Mouse (Mus musculus) cerebral cortex, adult 2 months (tissue): ENCODE results near the gene Retreg2.

Experiments used
- WGBS: fragments of 180-500 bp; shearing (Covaris S2); methylation state at CpG from one replicate; pipeline ENCODE4 v1.1.7; 2018; 5-methylcytosine and 5-hydroxymethylcytosine counted together

Retreg2 gene

GRCm38 (mm10) chr1:75168472-75169464 lies 26.2 kb downstream of the Retreg2 start, which contains the start of gene Zfand2b:
Gene Zfand2b (plus strand): TSS chr1:75168646.
- WGBS = 1% methylated on average over 56 of the region's 59 CpGs

GRCm38 (mm10) chr1:75179334-75180104 lies 36.9 kb downstream of the Retreg2 start:
- WGBS = 4% methylated on average over 23 of the region's 23 CpGs

- under 1% methylated on average over 31 of the region's 31 CpGs for WGBS
Observed at GRCm38 (mm10) chr1:75180105-75180590, 37.6 kb downstream of the Retreg2 start, which contains the start of gene Abcb6. Gene Abcb6 (minus strand): TSS chr1:75180392.

DNA sequence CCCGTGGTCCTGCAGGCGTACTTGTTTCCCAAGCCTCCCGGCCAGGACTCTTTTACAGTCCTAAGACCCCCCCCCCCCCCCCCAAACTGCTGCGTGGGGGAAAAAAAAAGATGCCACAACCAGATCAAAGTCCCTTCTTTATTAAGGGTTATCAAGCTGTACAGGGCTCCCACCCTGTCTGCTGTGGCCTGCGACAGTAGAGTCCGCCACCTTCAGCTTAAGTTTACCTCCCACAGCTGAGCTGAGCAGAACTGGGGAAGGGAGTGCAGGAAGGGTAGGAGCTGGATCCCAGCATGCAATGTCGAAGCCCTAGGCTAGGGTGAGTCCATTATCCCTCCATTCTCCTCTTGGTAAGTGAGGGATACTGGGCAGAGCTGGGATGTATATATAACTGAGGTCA lies 38.2 kb downstream of the Retreg2 start:
- WGBS = 31% methylated on average over 7 of the region's 7 CpGs

- 68% methylated on average over 4 of the region's 4 CpGs for WGBS
Observed at GRCm38 (mm10) chr1:75181377-75181870, 38.8 kb downstream of the Retreg2 start.

GRCm38 (mm10) chr1:75182160-75182559 lies 39.6 kb downstream of the Retreg2 start:
- WGBS = 63% methylated on average over 4 of the region's 4 CpGs

- 88% methylated on average over 11 of the region's 11 CpGs for WGBS
Observed at GRCm38 (mm10) chr1:75185495-75185894, 42.9 kb downstream of the Retreg2 start.

DNA sequence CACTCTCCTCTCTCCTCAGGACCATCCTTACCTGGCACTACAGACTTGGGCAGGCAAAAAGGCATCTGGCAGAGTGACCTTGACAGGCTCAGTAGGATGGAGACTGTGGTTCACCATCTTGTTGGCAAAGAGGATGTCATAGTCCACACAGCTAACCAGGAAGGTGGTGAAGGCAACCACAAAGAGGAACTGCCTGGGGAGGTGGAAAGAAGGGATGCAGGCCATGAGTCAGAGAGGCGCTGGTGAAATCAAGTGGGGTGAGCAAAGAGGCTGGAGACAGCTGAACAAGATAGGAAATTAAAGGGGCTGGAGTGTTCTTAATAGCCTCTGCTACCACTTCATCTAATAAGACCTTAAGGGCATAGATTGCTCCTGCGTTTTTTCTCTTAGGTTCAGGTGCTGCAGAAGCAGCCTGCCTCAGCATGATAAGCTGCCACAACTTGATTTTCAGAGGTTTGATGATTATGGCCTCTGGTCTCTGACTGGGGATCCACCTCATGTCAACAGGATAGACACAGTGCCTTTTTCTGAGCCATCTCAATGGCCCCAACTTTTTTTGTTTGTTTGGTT lies 45.4 kb downstream of the Retreg2 start:
- WGBS = 85% methylated on average over 2 of the region's 2 CpGs

- whole genome bisulfite sequencing = 42% methylated on average over 2 of the region's 2 CpGs
Observed at GRCm38 (mm10) chr1:75190577-75190976, 48.0 kb downstream of the Retreg2 start.

DNA sequence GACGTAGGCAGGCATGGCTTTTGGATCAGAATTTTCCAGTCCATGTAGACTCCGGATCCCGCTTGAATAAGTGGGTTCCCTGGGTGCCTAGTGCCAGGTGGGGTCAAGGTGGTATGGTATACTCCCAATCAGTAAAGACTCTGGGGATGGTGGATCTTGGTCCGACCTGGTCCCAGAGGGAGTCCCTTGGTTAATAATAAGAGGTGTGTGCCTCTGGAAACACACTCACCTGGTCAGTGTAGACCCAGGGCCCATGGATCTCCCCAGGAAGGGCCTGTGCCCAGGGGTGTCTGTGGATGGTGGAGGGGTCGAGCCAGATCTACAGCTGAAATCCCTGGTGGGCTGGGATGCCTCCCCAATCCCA lies 48.7 kb downstream of the Retreg2 start:
- WGBS = 27% methylated on average over 5 of the region's 5 CpGs

GRCm38 (mm10) chr1:75191622-75192402 lies 49.2 kb downstream of the Retreg2 start, which contains the start of the genes Ankzf1 and Atg9a:
Gene Ankzf1 (plus strand): TSS chr1:75192151.
Gene Atg9a (minus strand): TSS chr1:75192196.
- under 1% methylated on average over 52 of the region's 56 CpGs for WGBS

DNA sequence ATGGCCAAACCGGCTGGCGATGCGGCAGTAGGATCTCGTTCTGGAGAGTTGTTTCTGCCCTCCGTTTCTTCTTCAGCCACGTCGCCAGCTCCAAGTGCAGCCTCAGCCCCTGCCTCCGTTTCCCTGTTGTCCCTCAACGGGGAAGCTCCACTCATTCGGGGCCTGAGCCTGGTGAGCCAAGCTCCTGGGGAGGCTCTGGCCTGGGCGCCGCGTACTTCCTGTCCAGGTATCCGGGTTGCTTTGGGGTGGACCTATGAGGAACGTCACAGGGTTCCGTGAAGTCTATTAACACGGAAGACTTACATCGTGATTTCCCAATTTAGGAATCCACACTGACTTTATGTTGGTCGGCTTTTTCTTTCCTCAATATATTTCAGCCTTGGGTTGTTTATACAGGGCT lies 49.9 kb downstream of the Retreg2 start:
- under 1% methylated on average over 19 of the region's 19 CpGs for WGBS
